In genomic region chr17:10997291-10997690, GRCm38 (mm10) we compare ENCODE assay signal across 19 mouse cellular contexts.
A peak's percentile ranks its signal among the peaks of the same experiment; 100 is the strongest.
DNase-seq lines count a peak whose midpoint lies in the region; ATAC-seq lines count a peak whose summit lies in the region.
"Had no signal": no experiment of that assay in that cellular context is flagged by ENCODE, and none has a peak within 500 bp of the region (broad histone marks: within the 10 kb centered on the region; RNA-seq: fewer than 3 reads in every experiment).

No protein-coding gene starts in this region.

- no peak overlapping the region for H3K4me3 ChIP-seq in neural tube, embryonic 11.5 days (ENCODE audit: low read depth, low read length)
- H3K4me3 ChIP-seq: embryonic facial prominence, embryonic 13.5 days; forebrain, embryonic 13.5 days; heart, adult 2 months; heart, embryonic 15.5 days; hindbrain, embryonic 13.5 days had no signal

- H3K4me2 ChIP-seq in neural tube, embryonic 11.5 days (ENCODE audit: low read depth): no peak overlapping the region
- H3K4me2 ChIP-seq: embryonic facial prominence, embryonic 13.5 days; forebrain, embryonic 13.5 days; heart, embryonic 11.5 days; heart, embryonic 15.5 days; hindbrain, embryonic 13.5 days had no signal

- no peak overlapping the region for H3K27ac ChIP-seq in neural tube, embryonic 11.5 days (ENCODE audit: low read depth, low read length)
- H3K27ac ChIP-seq: embryonic facial prominence, embryonic 13.5 days; forebrain, embryonic 13.5 days; heart, adult 2 months; heart, embryonic 15.5 days; hindbrain, embryonic 13.5 days had no signal

- WGBS in neural tube, embryonic 11.5 days: 69% methylated on average over 5 of the region's 5 CpGs

- H3K9me3 ChIP-seq in neural tube, embryonic 11.5 days (ENCODE audit: control insufficient read depth, low read length): no peaks in the 10 kb centered on the region
- H3K9me3 ChIP-seq: embryonic facial prominence, embryonic 13.5 days; forebrain, embryonic 13.5 days; heart, embryonic 15.5 days; hindbrain, embryonic 13.5 days had no signal

- H3K36me3 ChIP-seq in neural tube, embryonic 11.5 days (ENCODE audit: control insufficient read depth, insufficient read depth, low read length): no peaks in the 10 kb centered on the region
- H3K36me3 ChIP-seq: embryonic facial prominence, embryonic 13.5 days; heart, embryonic 15.5 days; hindbrain, embryonic 13.5 days had no signal

- H3K4me1 ChIP-seq in neural tube, embryonic 11.5 days (ENCODE audit: control insufficient read depth, insufficient read depth, low read length): no peaks in the 10 kb centered on the region
- H3K4me1 ChIP-seq: embryonic facial prominence, embryonic 13.5 days; forebrain, embryonic 13.5 days; heart, embryonic 15.5 days had no signal

- no peaks in the 10 kb centered on the region for H3K27me3 ChIP-seq in neural tube, embryonic 11.5 days (ENCODE audit: control insufficient read depth, insufficient read depth, low read length)
- H3K27me3 ChIP-seq: embryonic facial prominence, embryonic 13.5 days; forebrain, embryonic 13.5 days; heart, embryonic 15.5 days; hindbrain, embryonic 13.5 days had no signal

- H3K9ac ChIP-seq in neural tube, embryonic 11.5 days (ENCODE audit: low read length): no peak overlapping the region
- H3K9ac ChIP-seq: embryonic facial prominence, embryonic 13.5 days; forebrain, embryonic 13.5 days; forebrain, postnatal 0 days; heart, embryonic 15.5 days; hindbrain, embryonic 13.5 days had no signal

- ATAC-seq in neural tube, embryonic 11.5 days (ENCODE audit: insufficient read depth, low FRiP score, low TSS enrichment): no peak
- ATAC-seq: forebrain, embryonic 13.5 days; forebrain, postnatal 0 days; intestine, embryonic 16.5 days had no signal

- peak; percentile 6 for DNase-seq in embryo, embryonic 10.5 days (ENCODE audit: low spot score)
- no peak for DNase-seq in embryo, embryonic 9.5 days (ENCODE audit: extremely low spot score)
- DNase-seq in neural tube, embryonic 11.5 days (ENCODE audit: low spot score): peak; percentile 15
- no peak for DNase-seq in neural tube, embryonic 10.5 days (ENCODE audit: extremely low spot score, low spot score)
- peak; percentile 19 for DNase-seq in cerebellum, adult 9-10 months
- peak; percentile 8 for DNase-seq in cerebellum, postnatal 36 days
- DNase-seq in layer of hippocampus, postnatal 36 days: no peak
- DNase-seq: adrenal gland, postnatal 10 days; forebrain, postnatal 0 days; gastrocnemius, postnatal 14 days; heart, adult 2 months; heart, postnatal 14 days; kidney, adult 8-10 months had no signal

Comparison
In these comparisons a context has a peak if more than half of its experiments do, and no peak if none do; other contexts are left out.
1. DNase-seq: peak in embryo, embryonic 10.5 days (single experiment), neural tube, embryonic 11.5 days (single experiment), cerebellum, adult 9-10 months (single experiment) and cerebellum, postnatal 36 days (2 of 2); none in embryo, embryonic 9.5 days (single experiment), neural tube, embryonic 10.5 days (single experiment) and layer of hippocampus, postnatal 36 days (0 of 2).